Mouse (Mus musculus) kidney, adult 2 months (tissue): ENCODE measurements around the gene Crebbp. TPM values are rescaled to one million over a fixed set of nuclear protein-coding genes. Genes with fewer than 3 reads are reported as not detected.
"Not testable (repeated sequence)": the region's sequence is repeated elsewhere in the genome, so short reads cannot be mapped to it uniquely, and the experiment has no call there.

Experiments
- DNase-seq: peaks from one replicate; pipeline ENCODE4 v3.0.0; 2021
- H3K27ac ChIP-seq: fragments of 200-500 bp; 2 replicates; pipeline ENCODE4 v1.5.1; 2012; ENCODE audit warnings: low read depth, low read length, control low read depth, inconsistent platforms; ENCODE audit not compliant: insufficient read depth
- H3K27me3 ChIP-seq: fragments of 200-500 bp; replicated peaks from 2 replicates; pipeline ENCODE4 v1.6.1; 2012; ENCODE audit warnings: mild to moderate bottlenecking, moderate library complexity, low read length, inconsistent platforms; ENCODE audit not compliant: control insufficient read depth, insufficient read depth
- H3K36me3 ChIP-seq: fragments of 200-500 bp; 2 replicates; pipeline ENCODE4 v1.6.1; 2012; ENCODE audit warnings: mild to moderate bottlenecking, moderate library complexity, low read length, inconsistent platforms; ENCODE audit not compliant: control insufficient read depth, insufficient read depth
- H3K4me1 ChIP-seq: fragments of 200-500 bp; 2 replicates; pipeline ENCODE4 v1.6.1; 2011; ENCODE audit warnings: low read length; ENCODE audit not compliant: control insufficient read depth, insufficient read depth
- H3K4me3 ChIP-seq: fragments of 200-500 bp; 2 replicates; pipeline ENCODE4 v1.5.1; 2011; ENCODE audit warnings: mild to moderate bottlenecking, low read depth, low read length, control low read depth; ENCODE audit not compliant: insufficient read depth
- CTCF ChIP-seq: fragments of 200-500 bp; conservative IDR thresholded peaks from 2 replicates; pipeline ENCODE4 v1.5.1; 2011; ENCODE audit warnings: low read depth, mild to moderate bottlenecking, control low read depth, low read length, moderate library complexity, mixed read lengths; ENCODE audit not compliant: insufficient read depth, insufficient read length
- POLR2A ChIP-seq: fragments of 200-500 bp; IDR thresholded peaks from one replicate; pipeline ENCODE4 v1.6.1; 2011; ENCODE audit warnings: low read depth, low read length, control low read depth
- WGBS: fragments of 180-500 bp; shearing (Covaris S2); methylation state at CpG from one replicate; pipeline ENCODE4 v1.1.7; 2018; 5-methylcytosine and 5-hydroxymethylcytosine counted together
- polyA plus RNA-seq: library from polyadenylated mRNA; depleted of rRNA; stranded (reverse); fragments of >200 nt; gene quantifications from 2 replicates; pipeline ENCODE4 v1.2.3, GENCODE M21; 2012; rRNA removed

Crebbp gene
- 21.6 and 27.1 TPM in 2 replicates for polyA plus RNA-seq

DNA sequence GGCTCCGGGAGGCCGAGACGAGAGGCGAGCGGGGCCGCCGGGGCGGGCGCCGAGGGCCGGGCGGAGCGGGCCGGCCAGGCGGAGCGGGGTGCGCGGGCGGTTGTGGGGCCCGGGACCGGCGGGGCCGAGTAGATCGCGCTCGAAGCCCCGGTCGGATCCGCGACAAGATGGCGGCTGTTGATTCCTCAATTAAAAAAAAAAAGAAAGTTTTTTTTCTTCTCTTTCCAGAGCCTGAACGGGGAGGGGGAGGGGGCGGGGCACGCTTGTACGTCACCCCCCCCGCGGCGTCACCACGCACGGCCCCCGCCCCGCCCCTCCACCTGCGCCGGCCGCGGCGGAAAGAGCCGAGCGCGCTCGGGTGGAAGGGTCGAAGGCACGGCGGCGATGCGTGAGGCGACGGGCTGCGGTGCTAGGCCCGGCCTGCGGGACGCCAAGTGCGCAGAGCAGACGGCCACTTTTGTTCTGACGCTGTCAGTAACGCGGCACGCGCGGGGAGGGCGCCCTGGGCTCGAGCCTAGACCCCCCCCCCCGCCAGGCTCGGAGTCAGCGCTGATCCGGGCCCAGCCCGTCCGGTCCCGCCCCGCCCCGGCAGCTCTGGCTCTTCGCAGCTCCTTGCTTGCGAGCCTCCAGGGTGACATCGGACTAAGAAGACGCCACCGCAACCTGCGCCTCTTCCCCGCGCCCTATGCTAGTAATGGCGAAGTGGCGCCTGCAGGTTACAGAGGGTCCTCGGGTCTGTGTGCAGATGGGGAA, at the start of gene Crebbp:
Crebbp (minus strand) TSS at position 199 of the 753 bp plus-strand sequence.
- Histone ChIP-seq H3K27ac (peak within 1 kb of the TSS; percentile 92), H3K4me1 (peaks cover 9% of the 10 kb centered on the region), H3K36me3 (no peaks in the 10 kb centered on the region), H3K4me3 (peak within 1 kb of the TSS; percentile 95), H3K27me3 (no peaks in the 10 kb centered on the region)
- TF ChIP-seq POLR2A (peak; percentile 18), CTCF (no peak)
- DNase-seq, result peak; percentile 94
- 2% methylated on average over 91 of the region's 92 CpGs for WGBS

DNA sequence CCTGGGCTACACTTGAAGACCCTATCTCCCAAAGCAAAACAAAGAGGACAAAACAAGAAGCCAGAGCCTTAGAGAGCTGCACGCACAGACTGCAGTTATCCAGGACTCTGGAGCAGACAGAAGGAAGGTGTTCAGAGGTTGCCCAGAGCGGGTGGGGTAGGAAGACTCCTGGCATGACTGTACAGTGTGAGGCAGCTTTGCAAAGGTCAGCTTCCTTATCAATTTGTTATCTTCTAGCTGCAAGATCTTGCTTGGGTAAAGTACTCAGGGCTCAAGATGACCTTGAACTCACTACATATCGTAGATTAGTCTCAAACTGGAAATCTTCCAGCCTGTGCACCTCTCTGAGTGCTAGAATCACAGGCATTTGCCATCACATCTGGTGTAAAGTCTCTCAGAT, 49.7 kb upstream of the Crebbp start:
- 87% methylated on average over 3 of the region's 3 CpGs for WGBS
- no peaks in the 10 kb centered on the region for H3K4me1 ChIP-seq
- H3K27me3 ChIP-seq, result no peaks in the 10 kb centered on the region
- H3K4me3 ChIP-seq, result no peak overlapping the region
- DNase-seq, result no peak
- TF ChIP-seq POLR2A, result no peak
- TF ChIP-seq CTCF, result no peak
- no peak overlapping the region for H3K27ac ChIP-seq
- H3K36me3 ChIP-seq, result no peaks in the 10 kb centered on the region

GRCm38 (mm10) chr16:4257546-4257945, 43.7 kb upstream of the Crebbp start:
- no peak overlapping the region for H3K4me3 ChIP-seq
- no peak for DNase-seq
- H3K4me1 ChIP-seq, result no peaks in the 10 kb centered on the region
- H3K27ac ChIP-seq, result no peak overlapping the region
- 85% methylated on average over 2 of the region's 2 CpGs for WGBS
- no peaks in the 10 kb centered on the region for H3K36me3 ChIP-seq
- H3K27me3 ChIP-seq, result no peaks in the 10 kb centered on the region
- no peak for TF ChIP-seq POLR2A
- TF ChIP-seq CTCF, result no peak

DNA sequence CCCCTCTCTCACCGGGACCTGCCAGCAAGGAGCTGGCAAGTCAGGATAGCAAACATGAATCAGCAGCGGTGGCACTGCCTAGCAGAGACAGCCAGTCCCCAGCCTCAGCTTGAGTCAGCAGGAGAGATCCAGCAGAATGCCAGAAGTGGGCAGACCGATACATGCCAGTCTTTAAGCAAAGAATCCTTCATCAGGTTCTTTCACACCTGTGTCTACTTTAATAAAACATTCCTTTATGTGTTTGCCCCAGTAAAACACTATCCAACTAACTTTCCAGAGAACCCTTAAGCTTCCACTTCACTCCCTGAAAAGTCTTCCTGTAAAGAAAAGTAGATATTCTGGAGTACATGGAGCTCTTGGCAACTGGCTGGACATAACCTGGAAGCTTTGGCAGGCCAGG, 35.0 kb upstream of the Crebbp start:
- Histone ChIP-seq H3K4me1 (no peaks in the 10 kb centered on the region), H3K27ac (no peak overlapping the region), H3K27me3 (no peaks in the 10 kb centered on the region), H3K36me3 (no peaks in the 10 kb centered on the region), H3K4me3 (no peak overlapping the region)
- DNase-seq, result no peak
- TF ChIP-seq POLR2A (no peak), CTCF (no peak)
- WGBS, result 89% methylated on average over 3 of the region's 3 CpGs

DNA sequence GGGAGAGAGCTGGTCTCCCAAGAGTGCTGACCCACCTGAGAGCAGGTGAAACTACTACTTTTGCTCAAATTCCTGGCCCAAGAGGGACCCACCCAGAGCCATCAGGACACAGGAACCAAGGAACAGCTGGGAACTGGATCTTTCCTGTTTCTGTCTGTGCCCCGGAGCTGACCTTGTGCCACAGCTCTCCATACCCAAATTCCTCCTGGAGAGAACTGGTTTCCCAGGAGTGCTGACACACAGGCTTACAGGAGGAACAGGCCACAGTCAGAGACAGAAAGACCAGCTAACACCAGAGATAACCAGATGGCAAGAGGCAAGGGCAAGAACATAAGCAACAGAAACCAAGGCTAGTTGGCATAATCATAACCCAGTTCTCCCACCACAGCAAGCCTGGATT, 31.4 kb upstream of the Crebbp start:
- not testable (repeated sequence) for H3K4me3 ChIP-seq, H3K27me3 ChIP-seq, DNase-seq, H3K27ac ChIP-seq, H3K36me3 ChIP-seq, H3K4me1 ChIP-seq
- WGBS, result 88% methylated on average over 1 of the region's 1 CpGs

DNA sequence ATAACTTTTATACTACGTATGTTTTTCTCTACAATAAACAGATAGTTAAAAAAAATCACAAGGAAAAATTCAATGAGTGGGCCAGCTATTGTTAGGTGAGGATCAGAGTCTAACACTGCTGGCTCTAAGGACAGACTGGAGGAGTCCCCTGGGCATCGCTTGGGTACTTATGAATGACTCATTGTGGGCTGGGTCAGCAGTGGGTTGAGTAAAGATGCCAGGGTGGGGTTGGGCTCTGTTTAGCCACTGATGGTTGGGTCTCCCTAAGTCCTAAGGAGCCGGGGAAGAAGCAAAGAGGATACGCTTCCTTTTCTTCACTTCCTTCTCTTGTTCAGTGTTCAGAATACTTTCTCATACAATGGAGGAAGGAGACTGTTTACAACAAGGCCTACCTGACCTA, 22.3 kb upstream of the Crebbp start:
- Histone ChIP-seq H3K27ac (no peak overlapping the region), H3K36me3 (no peaks in the 10 kb centered on the region), H3K4me1 (no peaks in the 10 kb centered on the region), H3K27me3 (no peaks in the 10 kb centered on the region), H3K4me3 (no peak overlapping the region)
- TF ChIP-seq CTCF, result no peak
- TF ChIP-seq POLR2A, result no peak
- DNase-seq, result no peak
- 76% methylated on average over 4 of the region's 4 CpGs for WGBS

DNA sequence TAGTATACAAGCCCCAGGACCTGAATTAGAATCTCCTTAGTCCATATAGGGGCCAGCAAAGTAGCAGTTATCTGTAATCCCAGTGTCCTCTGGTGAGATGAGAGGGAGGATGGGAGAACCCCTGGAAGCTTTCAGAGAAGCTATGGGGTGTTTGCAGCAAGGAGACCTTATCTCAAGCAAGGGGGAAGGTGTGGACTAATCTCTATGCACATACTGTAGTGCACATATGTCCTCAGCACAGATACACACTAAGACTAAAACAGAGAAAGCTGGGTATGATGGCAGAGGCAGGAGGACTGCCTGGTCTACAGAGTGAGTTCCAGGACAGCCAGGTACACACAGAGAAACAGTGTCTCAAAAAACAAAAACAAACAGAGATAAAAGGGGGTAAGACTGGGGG, 21.8 kb upstream of the Crebbp start:
- Histone ChIP-seq H3K27me3 (no peaks in the 10 kb centered on the region), H3K4me3 (no peak overlapping the region), H3K4me1 (no peaks in the 10 kb centered on the region), H3K27ac (no peak overlapping the region), H3K36me3 (no peaks in the 10 kb centered on the region)
- no peak for DNase-seq
- no peak for TF ChIP-seq POLR2A
- no peak for TF ChIP-seq CTCF
